Mouse (Mus musculus): ENCODE measurements around the gene Pyroxd2. TPM values are rescaled to one million over a fixed set of nuclear protein-coding genes. Genes with fewer than 3 reads are reported as not detected.

Gene Pyroxd2
- polyA plus RNA-seq, 1 experiment from 2014 or later: 2.2 TPM

DNA sequence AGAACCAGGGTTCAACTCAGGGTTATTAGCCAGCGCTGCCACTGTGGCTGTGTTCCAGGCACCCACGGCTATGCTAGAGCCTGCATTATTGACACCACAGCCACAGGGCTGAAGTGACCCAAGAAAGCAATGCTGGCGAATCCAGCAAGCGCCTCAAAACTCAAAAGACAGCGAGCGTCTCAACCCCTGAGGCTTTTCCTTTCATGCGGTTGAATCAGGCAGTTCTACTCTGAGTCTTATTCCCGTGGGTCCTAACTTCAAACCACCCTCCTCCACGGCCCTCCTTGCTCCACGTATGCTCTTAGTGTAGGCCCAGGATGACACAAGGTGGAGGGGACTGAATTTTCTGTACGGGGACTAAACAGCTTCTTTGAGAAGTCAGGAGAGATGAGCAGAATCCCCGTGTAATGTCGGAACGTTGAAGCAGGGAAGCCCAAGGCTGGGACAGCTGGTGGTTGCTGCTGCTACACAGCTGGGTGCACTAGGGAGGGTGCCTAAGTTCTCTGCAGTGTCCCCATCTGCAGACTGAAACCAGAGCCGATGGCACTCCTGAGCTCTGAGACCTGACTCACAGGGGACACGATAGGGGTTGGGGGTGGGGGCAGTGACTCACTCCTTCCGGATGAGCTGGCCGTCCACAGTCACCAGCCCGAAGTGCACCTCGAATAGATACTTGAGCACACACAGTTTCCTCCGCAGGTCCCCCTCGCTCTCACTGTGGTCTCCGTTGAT is 17.7 kb upstream of the Pyroxd2 start:
- no peak overlapping the region for H3K4me3 ChIP-seq
- H3K36me3 ChIP-seq: peaks cover 12% of the 10 kb centered on the region
- WGBS: 83% methylated on average over 23 of the region's 23 CpGs

DNA sequence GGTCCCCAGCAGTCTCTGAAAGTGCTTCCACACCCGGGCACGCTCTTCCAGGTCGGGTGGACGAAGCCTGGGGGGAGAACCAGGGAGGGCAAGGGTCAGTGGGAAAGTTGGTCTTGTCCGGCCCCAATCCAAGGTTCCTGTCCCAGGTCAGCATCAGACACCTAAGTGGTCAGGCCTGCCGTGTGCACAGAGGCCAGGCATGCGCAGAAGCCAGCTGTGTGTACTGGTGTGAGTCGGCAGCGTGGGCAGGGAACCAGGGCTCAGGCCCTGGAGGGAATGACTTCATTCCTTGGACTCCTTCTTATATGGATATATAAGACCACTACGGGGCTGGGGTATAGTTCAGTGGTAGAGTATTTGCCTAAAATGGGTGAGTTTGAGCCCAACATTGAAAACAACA is 17.1 kb upstream of the Pyroxd2 start:
- no peak overlapping the region for H3K4me3 ChIP-seq
- no peak for ATAC-seq (ENCODE audit: low FRiP score, low read depth)
- no peaks in the 10 kb centered on the region for H3K9me3 ChIP-seq
- H3K27me3 ChIP-seq: no peaks in the 10 kb centered on the region
- no peaks in the 10 kb centered on the region for H3K4me1 ChIP-seq
- WGBS: 92% methylated on average over 10 of the region's 10 CpGs
- no peak overlapping the region for H3K4me2 ChIP-seq (replicated peaks)
- H3K36me3 ChIP-seq: peaks cover 12% of the 10 kb centered on the region
- no peak overlapping the region for H3K9ac ChIP-seq (replicated peaks)
- H3K27ac ChIP-seq (replicated peaks): no peak overlapping the region

More for the DNA sequence above, 17.7 kb upstream of the Pyroxd2 start:
- no peaks in the 10 kb centered on the region for H3K9me3 ChIP-seq
- H3K9ac ChIP-seq (replicated peaks): no peak overlapping the region
- H3K4me1 ChIP-seq: no peaks in the 10 kb centered on the region
- no peak for ATAC-seq (ENCODE audit: low FRiP score, low read depth)
- no peak overlapping the region for H3K27ac ChIP-seq (replicated peaks)
- no peaks in the 10 kb centered on the region for H3K27me3 ChIP-seq
- no peak overlapping the region for H3K4me2 ChIP-seq (replicated peaks)

DNA sequence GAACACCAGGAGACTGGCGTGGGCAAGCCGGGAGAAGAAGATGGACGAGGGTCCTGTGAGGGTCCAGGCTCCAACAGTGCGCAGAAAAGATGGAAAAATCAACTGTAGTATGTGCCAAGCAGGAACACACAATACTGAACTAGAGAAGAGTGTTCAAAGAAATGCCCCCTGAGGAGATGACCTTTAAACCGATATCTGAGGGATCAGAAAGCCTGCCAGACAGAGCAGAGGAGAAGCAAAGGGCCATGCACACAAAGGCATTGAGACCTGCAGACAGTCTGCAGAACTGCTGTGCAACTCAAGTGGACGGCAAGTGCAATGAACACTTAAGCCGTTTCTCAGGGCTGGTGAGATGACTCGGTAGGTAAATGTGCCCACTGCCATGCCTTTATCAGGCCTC is 14.8 kb upstream of the Pyroxd2 start:
- no peak overlapping the region for H3K27ac ChIP-seq (replicated peaks)
- 69% methylated on average over 8 of the region's 8 CpGs for WGBS

DNA sequence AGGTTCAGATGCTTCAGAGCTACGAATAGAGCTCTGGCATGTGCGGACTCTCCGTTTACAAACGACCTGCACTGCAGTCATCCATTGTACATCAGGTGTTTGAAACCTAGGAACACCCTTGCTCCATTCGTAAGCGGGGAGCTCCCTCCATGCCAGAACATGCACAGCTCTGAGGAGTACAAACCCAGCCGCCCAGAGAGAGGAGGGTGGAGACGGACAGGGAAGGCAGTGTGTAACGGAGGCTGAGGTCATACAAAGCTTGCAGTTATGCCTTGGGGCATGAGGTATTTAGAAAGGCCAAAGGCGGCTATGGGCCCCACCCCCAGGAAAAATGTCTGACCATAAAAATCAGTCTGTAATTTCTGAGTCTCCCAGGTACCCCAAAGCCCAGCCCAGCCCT is 11.8 kb upstream of the Pyroxd2 start:
- H3K4me3 ChIP-seq: no peak overlapping the region
- no peaks in the 10 kb centered on the region for H3K27me3 ChIP-seq
- H3K27ac ChIP-seq (replicated peaks): no peak overlapping the region
- H3K36me3 ChIP-seq: peaks cover 7% of the 10 kb centered on the region
- WGBS: 87% methylated on average over 10 of the region's 10 CpGs
- no peaks in the 10 kb centered on the region for H3K9me3 ChIP-seq
- H3K4me2 ChIP-seq (replicated peaks): no peak overlapping the region
- H3K4me1 ChIP-seq: no peaks in the 10 kb centered on the region
- no peak for ATAC-seq (ENCODE audit: low FRiP score, low read depth)
- no peak overlapping the region for H3K9ac ChIP-seq (replicated peaks)

More for the DNA sequence above, 14.8 kb upstream of the Pyroxd2 start:
- Histone ChIP-seq H3K4me1 (no peaks in the 10 kb centered on the region), H3K36me3 (peaks cover 12% of the 10 kb centered on the region), H3K4me3 (no peak overlapping the region), H3K9ac (replicated peaks) (no peak overlapping the region), H3K27me3 (no peaks in the 10 kb centered on the region), H3K9me3 (no peaks in the 10 kb centered on the region), H3K4me2 (replicated peaks) (no peak overlapping the region)
- no peak for ATAC-seq (ENCODE audit: low FRiP score, low read depth)

DNA sequence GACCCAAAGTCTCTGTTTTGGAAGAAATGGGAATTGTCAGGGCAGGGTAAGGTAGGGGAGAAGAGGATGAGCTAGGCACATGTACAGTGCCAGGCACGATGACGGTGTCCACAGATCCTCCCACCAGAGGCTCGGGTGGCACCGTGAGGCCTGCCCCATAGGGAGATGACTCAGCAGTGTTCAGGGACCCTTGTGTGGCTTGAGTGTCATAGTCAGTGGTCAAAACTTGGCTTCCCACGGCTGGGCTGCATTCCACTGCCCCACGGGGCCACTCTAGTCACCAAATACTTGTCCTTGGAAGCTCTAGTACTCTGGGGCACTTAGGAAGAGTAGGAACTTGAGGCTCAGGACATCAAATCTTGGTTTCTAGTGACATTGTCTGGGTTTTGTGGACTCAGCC is 4.1 kb upstream of the Pyroxd2 start:
- H3K4me3 ChIP-seq: no peak overlapping the region
- H3K9me3 ChIP-seq: no peaks in the 10 kb centered on the region
- no peak for ATAC-seq (ENCODE audit: low FRiP score, low read depth)
- no peak overlapping the region for H3K4me2 ChIP-seq (replicated peaks)
- WGBS: 89% methylated on average over 6 of the region's 6 CpGs
- H3K27me3 ChIP-seq: no peaks in the 10 kb centered on the region
- H3K36me3 ChIP-seq: 0 out of 2 replicates have a peak, but pooled peaks cover 3% of the 10 kb centered on the region
- peaks cover 21% of the 10 kb centered on the region for H3K4me1 ChIP-seq
- no peak overlapping the region for H3K27ac ChIP-seq (replicated peaks)
- H3K9ac ChIP-seq (replicated peaks): no peak overlapping the region

DNA sequence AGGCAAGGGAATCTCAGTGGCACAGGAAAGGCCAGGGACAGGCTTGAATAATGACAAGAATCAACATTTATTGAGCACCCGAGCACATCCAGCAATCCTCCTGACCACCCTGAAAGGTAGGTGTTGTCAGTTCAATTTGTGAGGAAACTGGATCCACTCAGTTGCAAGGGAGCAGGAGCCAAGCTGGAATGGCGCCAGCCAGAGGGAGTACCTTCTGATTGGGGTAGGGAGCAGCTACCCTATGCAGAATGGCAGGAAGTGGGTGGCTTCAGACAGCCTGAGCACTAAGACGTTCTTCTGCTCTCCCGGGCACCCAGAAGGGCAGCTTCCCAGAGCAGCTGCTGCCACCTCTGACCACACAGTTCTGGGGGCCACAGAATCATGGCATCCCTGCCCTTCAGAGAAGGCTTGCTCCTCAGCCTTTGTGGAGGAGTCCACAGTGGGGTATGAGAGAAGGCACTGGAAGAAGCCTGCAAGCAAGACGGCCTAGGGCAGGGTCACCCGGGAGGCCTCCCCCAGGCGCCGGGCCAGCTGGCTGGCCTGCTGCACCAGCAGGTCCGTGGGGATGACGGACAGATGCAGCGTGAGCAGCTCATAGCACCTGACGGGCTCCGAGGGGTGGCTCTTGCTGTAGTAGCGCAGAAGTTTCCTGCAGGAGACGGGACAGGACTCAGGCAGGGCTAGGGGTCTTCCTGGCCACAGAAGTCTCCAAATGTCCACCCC is 2.7 kb upstream of the Pyroxd2 start:
- H3K9me3 ChIP-seq: no peaks in the 10 kb centered on the region
- no peak overlapping the region for H3K9ac ChIP-seq (replicated peaks)
- no peak overlapping the region for H3K4me3 ChIP-seq
- no peak for ATAC-seq (ENCODE audit: low FRiP score, low read depth)
- peaks cover 29% of the 10 kb centered on the region for H3K4me1 ChIP-seq
- H3K27ac ChIP-seq (replicated peaks): no peak overlapping the region
- 88% methylated on average over 15 of the region's 15 CpGs for WGBS
- H3K4me2 ChIP-seq (replicated peaks): no peak overlapping the region
- no peaks in the 10 kb centered on the region for H3K27me3 ChIP-seq
- 0 out of 2 replicates have a peak, but pooled peaks cover 3% of the 10 kb centered on the region for H3K36me3 ChIP-seq

DNA sequence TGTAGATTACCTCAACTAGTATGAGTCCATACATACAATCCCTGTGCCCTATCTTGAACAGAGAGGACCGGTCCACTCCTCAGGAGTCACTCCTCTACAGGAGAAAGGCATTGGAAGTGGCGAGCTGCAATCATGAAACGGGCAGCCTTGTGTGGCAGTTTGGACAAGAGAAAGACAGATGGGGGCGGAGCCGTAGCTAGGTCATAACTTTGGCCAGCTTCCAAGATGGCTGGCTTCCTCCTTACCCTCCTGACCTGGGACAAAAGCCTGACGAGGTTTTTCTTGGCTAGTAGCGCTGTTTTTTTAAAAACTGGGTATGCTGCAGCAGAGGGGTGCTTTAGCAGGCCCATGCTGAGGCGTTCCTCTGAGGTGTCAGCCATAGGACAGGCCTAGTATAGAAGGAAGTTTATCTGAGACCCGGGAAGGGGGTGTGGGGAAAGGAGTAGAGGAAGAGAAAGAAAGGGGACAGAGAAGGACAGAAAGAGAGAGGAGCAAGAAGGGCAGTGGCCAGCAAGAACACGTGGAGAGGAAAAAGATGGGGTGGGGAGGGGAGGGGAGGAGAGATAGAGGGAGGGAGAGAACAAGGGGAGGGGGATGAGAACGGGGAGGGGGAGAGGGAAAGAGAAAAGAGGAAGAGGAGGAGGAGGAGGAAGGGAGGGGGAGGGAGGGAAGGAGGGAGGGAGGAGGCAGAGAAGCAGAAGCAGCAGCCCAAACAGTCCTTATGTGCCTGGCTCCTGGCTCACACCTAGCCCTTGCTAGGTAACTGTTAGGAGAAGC is 754 bp upstream of the Pyroxd2 start:
- Histone ChIP-seq H3K4me3 (no peak overlapping the region), H3K36me3 (0 out of 2 replicates have a peak, but pooled peaks cover 3% of the 10 kb centered on the region), H3K27me3 (no peaks in the 10 kb centered on the region; the same call in 1 of the 2 replicates), H3K27ac (replicated peaks) (peak overlapping the region; percentile 69; the same call in 1 of the 2 replicates), H3K9ac (replicated peaks) (no peak overlapping the region), H3K4me2 (replicated peaks) (peak overlapping the region; percentile 55), H3K4me1 (peaks cover 29% of the 10 kb centered on the region), H3K9me3 (no peaks in the 10 kb centered on the region)
- 45% methylated on average over 10 of the region's 11 CpGs for WGBS
- ATAC-seq (ENCODE audit: low FRiP score, low read depth): no peak; the same call in none of the 2 replicates

DNA sequence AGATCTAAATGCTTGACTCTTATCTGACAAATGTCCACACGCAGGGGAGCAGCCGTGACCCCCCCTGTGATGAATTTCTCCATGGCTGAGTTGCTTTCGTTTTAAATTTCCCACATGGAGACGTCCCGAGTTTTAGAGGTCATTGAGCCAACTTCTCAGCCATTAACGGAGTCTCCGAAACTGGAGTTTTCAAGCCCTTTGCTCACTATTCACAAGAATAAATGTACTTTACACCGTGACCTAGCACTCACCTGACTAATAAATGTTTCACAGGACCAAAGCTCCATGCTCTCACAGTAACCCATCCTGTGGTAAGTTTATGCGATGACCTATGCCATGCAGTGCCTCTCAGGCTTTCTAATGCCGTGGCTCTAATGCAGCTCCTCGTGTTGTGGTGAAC is 2.4 kb downstream of the Pyroxd2 start:
- Histone ChIP-seq H3K9ac (replicated peaks) (no peak overlapping the region), H3K4me1 (peaks cover 29% of the 10 kb centered on the region), H3K4me3 (no peak overlapping the region), H3K27me3 (no peaks in the 10 kb centered on the region; the same call in 1 of the 2 replicates), H3K36me3 (no peaks in the 10 kb centered on the region), H3K9me3 (no peaks in the 10 kb centered on the region), H3K27ac (replicated peaks) (no peak overlapping the region), H3K4me2 (replicated peaks) (no peak overlapping the region)
- WGBS: 81% methylated on average over 11 of the region's 11 CpGs
- no peak for ATAC-seq (ENCODE audit: low FRiP score, low read depth)

DNA sequence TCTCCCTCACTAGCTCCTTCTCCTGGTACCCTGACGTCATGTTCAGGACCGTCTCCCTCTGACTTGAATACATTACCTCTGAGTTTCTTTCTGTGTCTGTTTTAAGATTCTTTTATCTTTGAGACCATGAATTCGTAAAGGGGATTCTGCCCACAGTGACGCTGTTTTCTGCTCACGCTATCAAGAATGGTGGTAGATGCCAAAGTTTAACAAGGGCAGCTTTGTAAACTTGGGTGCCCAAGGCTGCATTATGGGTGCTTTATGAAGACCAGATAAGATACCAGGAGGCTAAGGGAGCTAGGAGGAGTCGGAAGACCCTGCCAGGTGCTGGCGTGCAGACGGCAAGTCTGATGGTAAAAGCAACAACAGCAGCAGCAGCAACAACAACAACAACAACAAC is 5.9 kb downstream of the Pyroxd2 start:
- Histone ChIP-seq H3K27ac (replicated peaks) (no peak overlapping the region), H3K4me2 (replicated peaks) (no peak overlapping the region), H3K9me3 (no peaks in the 10 kb centered on the region), H3K4me1 (peaks cover 16% of the 10 kb centered on the region), H3K27me3 (peaks cover 5% of the 10 kb centered on the region; the same call in 1 of the 2 replicates), H3K9ac (replicated peaks) (no peak overlapping the region), H3K36me3 (no peaks in the 10 kb centered on the region), H3K4me3 (no peak overlapping the region)
- WGBS: 91% methylated on average over 8 of the region's 8 CpGs
- ATAC-seq (ENCODE audit: low FRiP score, low read depth): no peak

DNA sequence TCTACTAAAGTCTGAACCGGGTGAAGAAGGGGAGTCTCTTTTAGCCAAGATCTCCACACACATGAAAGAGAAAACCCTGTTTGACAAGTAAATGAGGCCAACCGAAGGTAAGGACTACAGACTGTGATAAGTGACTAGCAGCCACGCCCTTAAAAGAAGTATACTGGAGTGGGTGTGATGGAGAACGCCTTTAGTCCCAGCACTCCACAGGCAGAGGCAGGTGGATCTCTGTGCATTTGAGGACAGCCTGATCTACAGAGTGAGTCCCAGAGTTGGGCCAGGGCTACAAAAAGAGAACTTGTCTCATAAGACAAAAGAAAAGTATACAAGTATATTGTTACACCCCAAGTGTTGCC is 6.7 kb downstream of the Pyroxd2 start:
- Histone ChIP-seq H3K9me3 (no peaks in the 10 kb centered on the region), H3K27ac (replicated peaks) (no peak overlapping the region), H3K9ac (replicated peaks) (no peak overlapping the region), H3K4me3 (no peak overlapping the region), H3K36me3 (no peaks in the 10 kb centered on the region), H3K4me1 (peaks cover 10% of the 10 kb centered on the region), H3K27me3 (peaks cover 5% of the 10 kb centered on the region; the same call in 1 of the 2 replicates), H3K4me2 (replicated peaks) (no peak overlapping the region)
- WGBS: 88% methylated on average over 4 of the region's 4 CpGs
- no peak for ATAC-seq (ENCODE audit: low FRiP score, low read depth)

DNA sequence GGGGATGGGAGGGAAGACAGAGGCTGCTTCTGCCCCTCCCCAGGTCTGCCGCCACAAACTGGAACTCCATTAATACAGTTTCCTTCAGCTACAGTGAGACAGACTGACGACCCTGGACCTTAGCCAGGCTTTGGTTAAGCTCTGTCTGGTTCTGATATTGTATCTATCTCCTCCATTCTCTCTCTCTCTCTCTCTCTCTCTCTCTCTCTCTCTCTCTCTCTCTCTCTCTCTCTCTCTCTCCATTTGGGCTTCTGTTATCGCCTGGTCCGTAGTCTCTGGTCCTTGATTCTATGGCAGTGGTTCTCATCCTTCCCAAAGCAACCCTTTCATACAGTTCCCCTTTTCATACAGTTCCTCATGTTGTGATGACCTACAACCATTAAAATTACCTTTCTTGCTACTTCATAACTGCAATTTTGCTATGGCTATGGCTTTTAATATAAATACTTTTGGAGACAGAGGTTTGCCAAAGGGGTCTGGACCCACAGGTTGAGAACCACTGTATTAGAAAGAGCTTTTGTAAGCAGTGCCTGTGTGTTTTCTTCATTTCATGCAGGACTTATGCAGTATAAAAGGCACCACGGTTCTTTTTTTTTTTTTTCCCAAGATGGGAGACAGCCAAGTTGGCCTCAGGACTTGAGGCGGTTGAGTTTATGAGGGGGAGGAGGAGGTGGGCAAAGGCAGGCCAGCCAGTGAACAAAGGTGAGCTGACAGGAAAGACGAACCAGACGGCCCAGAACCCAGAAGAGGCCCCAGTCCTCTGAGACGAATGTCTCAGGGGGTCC is 7.3 kb downstream of the Pyroxd2 start:
- H3K4me1 ChIP-seq: peaks cover 7% of the 10 kb centered on the region; the same call in 1 of the 2 replicates
- no peak overlapping the region for H3K27ac ChIP-seq (replicated peaks)
- no peaks in the 10 kb centered on the region for H3K9me3 ChIP-seq
- no peak overlapping the region for H3K9ac ChIP-seq (replicated peaks)
- no peak overlapping the region for H3K4me2 ChIP-seq (replicated peaks)
- no peaks in the 10 kb centered on the region for H3K36me3 ChIP-seq
- ATAC-seq (ENCODE audit: low FRiP score, low read depth): no peak
- no peak overlapping the region for H3K4me3 ChIP-seq
- peaks cover 8% of the 10 kb centered on the region; the same call in 1 of the 2 replicates for H3K27me3 ChIP-seq
- WGBS: 80% methylated on average over 9 of the region's 9 CpGs
